Mouse (Mus musculus) hindbrain, postnatal 0 days (tissue): Measurements from ENCODE around the gene Nat14. TPM values are rescaled to one million over a fixed set of nuclear protein-coding genes. Genes with fewer than 3 reads are reported as not detected.
"Not testable (repeated sequence)": the region's sequence is repeated elsewhere in the genome, so short reads cannot be mapped to it uniquely, and the experiment has no call there.

Experiments used
- ATAC-seq: fragments of 200-750 bp; cut with Nextera tagmentation; 2 replicates; pipeline ENCODE4 v1.8.0; 2017; ENCODE audit warnings: mild to moderate bottlenecking, moderate TSS enrichment, moderate library complexity
- DNase-seq: peaks from one replicate; pipeline ENCODE4 v3.0.0-alpha.2; 2015; ENCODE audit warnings: low spot score
- H3K27ac ChIP-seq: fragments of 300-500 bp; sonication (generic); 2 replicates; pipeline ENCODE4 v1.5.1; 2014; ENCODE audit warnings: mild to moderate bottlenecking
- H3K27me3 ChIP-seq: fragments of 300-500 bp; sonication (generic); 2 replicates; pipeline ENCODE4 v1.6.1; 2014; ENCODE audit warnings: low read length, mixed read lengths; ENCODE audit not compliant: insufficient read depth
- H3K36me3 ChIP-seq: fragments of 300-500 bp; sonication (generic); 2 replicates; pipeline ENCODE4 v1.6.1; 2014; ENCODE audit warnings: low read length, mixed read lengths; ENCODE audit not compliant: insufficient read depth
- H3K4me1 ChIP-seq: fragments of 300-500 bp; sonication (generic); 2 replicates; pipeline ENCODE4 v1.6.1; 2014; ENCODE audit warnings: antibody characterized with exemption, low read length, mixed read lengths; ENCODE audit not compliant: insufficient read depth
- H3K4me2 ChIP-seq: fragments of 300-500 bp; sonication (generic); 2 replicates; pipeline ENCODE4 v1.6.1; 2014; ENCODE audit warnings: low read depth, mild to moderate bottlenecking, low read length, moderate library complexity, mixed read lengths
- H3K4me3 ChIP-seq: fragments of 300-500 bp; sonication (generic); 2 replicates; pipeline ENCODE4 v1.5.1; 2014; ENCODE audit warnings: low read length
- H3K9ac ChIP-seq: fragments of 300-500 bp; sonication (generic); replicated peaks from 2 replicates; pipeline ENCODE4 v1.6.1; 2014; ENCODE audit warnings: mild to moderate bottlenecking, low read length, moderate library complexity, mixed read lengths
- H3K9me3 ChIP-seq: fragments of 300-500 bp; sonication (generic); 2 replicates; pipeline ENCODE4 v1.6.1; 2016; ENCODE audit warnings: low read length, mixed read lengths
- CTCF ChIP-seq: IDR thresholded peaks from 2 replicates; pipeline ENCODE4 v1.5.1; 2016; ENCODE audit warnings: antibody characterized with exemption, control low read depth, low read depth
- WGBS: fragments of 180-500 bp; shearing (Covaris S2); extraction: QIAGEN DNeasy Blood & Tissue Kit; methylation state at CpG from one replicate; pipeline ENCODE4 v1.1.7; 2014; 5-methylcytosine and 5-hydroxymethylcytosine counted together
- polyA plus RNA-seq: library from polyadenylated mRNA; unstranded; fragments of >200 nt; fragmentation: Nextera tagmentation; extraction: Ambion mirVana; gene quantifications from 2 replicates; pipeline ENCODE4 v1.2.1, GENCODE M21; 2015
- total RNA-seq: library from RNA; depleted of rRNA; stranded (reverse); fragments of >200 nt; gene quantifications from 2 replicates; pipeline ENCODE4 v1.2.3, GENCODE M21; 2014; rRNA removed

Nat14 gene
- 24.2 and 32.3 TPM in 2 replicates for total RNA-seq
- polyA plus RNA-seq = 27.5 and 29.4 TPM in 2 replicates

- 33% methylated on average over 8 of the region's 8 CpGs for WGBS
- ATAC-seq = no peak
Measured at GRCm38 (mm10) chr7:4921824-4922482, at the start of gene Nat14. Nat14 (plus strand) TSS chr7:4922028.

GRCm38 (mm10) chr7:4876753-4877221 is 45.0 kb upstream of the Nat14 start, which contains the start of gene Isoc2a:
Isoc2a (plus strand) TSS chr7:4877153.
- Histone ChIP-seq H3K27ac (peak within 1 kb of the TSS; percentile 60; the same call in 1 of the 2 replicates), H3K36me3 (no peaks in the 10 kb centered on the region), H3K9ac (peak within 1 kb of the TSS; percentile 49; the same call in 1 of the 2 replicates), H3K27me3 (no peaks in the 10 kb centered on the region), H3K9me3 (no peaks in the 10 kb centered on the region), H3K4me2 (peak within 1 kb of the TSS; percentile 82), H3K4me1 (peaks cover 7% of the 10 kb centered on the region; the same call in 1 of the 2 replicates), H3K4me3 (peak within 1 kb of the TSS; percentile 45)
- no peak for TF ChIP-seq CTCF
- peak; percentile 96 for DNase-seq
- ATAC-seq = peak; percentile 100
- WGBS = 0% methylated on average over 22 of the region's 22 CpGs

More at GRCm38 (mm10) chr7:4921824-4922482, at the start of gene Nat14:
- H3K27ac ChIP-seq = peak within 1 kb of the TSS; percentile 96
- peaks cover 28% of the 10 kb centered on the region; the same call in 1 of the 2 replicates for H3K36me3 ChIP-seq
- peak within 1 kb of the TSS; percentile 56 for H3K9ac ChIP-seq
- no peak for DNase-seq
- H3K27me3 ChIP-seq = no peaks in the 10 kb centered on the region
- H3K4me1 ChIP-seq = peaks cover 31% of the 10 kb centered on the region
- H3K9me3 ChIP-seq = no peaks in the 10 kb centered on the region
- no peak for TF ChIP-seq CTCF
- peak within 1 kb of the TSS; percentile 77 for H3K4me2 ChIP-seq
- peak within 1 kb of the TSS; percentile 40 for H3K4me3 ChIP-seq

GRCm38 (mm10) chr7:4877226-4877625 is 44.6 kb upstream of the Nat14 start:
- peak overlapping the region; percentile 60; the same call in 1 of the 2 replicates for H3K27ac ChIP-seq
- no peaks in the 10 kb centered on the region for H3K9me3 ChIP-seq
- DNase-seq (no peak), ATAC-seq (no peak)
- peak overlapping the region; percentile 49; the same call in 1 of the 2 replicates for H3K9ac ChIP-seq
- no peaks in the 10 kb centered on the region for H3K36me3 ChIP-seq
- H3K4me1 ChIP-seq = peaks cover 7% of the 10 kb centered on the region; the same call in 1 of the 2 replicates
- H3K4me3 ChIP-seq = peak overlapping the region; percentile 45
- no peak for TF ChIP-seq CTCF
- H3K4me2 ChIP-seq = peak overlapping the region; percentile 82
- H3K27me3 ChIP-seq = no peaks in the 10 kb centered on the region
- 8% methylated on average over 11 of the region's 11 CpGs for WGBS

GRCm38 (mm10) chr7:4878186-4878585 is 43.6 kb upstream of the Nat14 start:
- TF ChIP-seq CTCF = no peak; the same call in 1 of the 2 replicates
- ATAC-seq = no peak
- 0 out of 2 replicates have a peak overlapping the region, but pooled peaks have one; percentile 82 for H3K4me2 ChIP-seq

GRCm38 (mm10) chr7:4879036-4879435 is 42.8 kb upstream of the Nat14 start:
- DNase-seq, H3K4me1 ChIP-seq, H3K9me3 ChIP-seq, ATAC-seq, H3K4me2 ChIP-seq, H3K36me3 ChIP-seq, H3K4me3 ChIP-seq, H3K27me3 ChIP-seq, H3K9ac ChIP-seq, H3K27ac ChIP-seq: not testable (repeated sequence)
- 70% methylated on average over 1 of the region's 1 CpGs for WGBS

More at GRCm38 (mm10) chr7:4878186-4878585, 43.6 kb upstream of the Nat14 start:
- no peaks in the 10 kb centered on the region for H3K9me3 ChIP-seq
- H3K4me3 ChIP-seq = no peak overlapping the region
- H3K27ac ChIP-seq = no peak overlapping the region
- H3K4me1 ChIP-seq = peaks cover 7% of the 10 kb centered on the region; the same call in 1 of the 2 replicates
- DNase-seq = no peak
- H3K9ac ChIP-seq = no peak overlapping the region
- H3K36me3 ChIP-seq = no peaks in the 10 kb centered on the region
- H3K27me3 ChIP-seq = no peaks in the 10 kb centered on the region

GRCm38 (mm10) chr7:4886680-4887079 is 35.1 kb upstream of the Nat14 start:
- Histone ChIP-seq H3K27me3 (no peaks in the 10 kb centered on the region), H3K27ac (no peak overlapping the region), H3K9ac (no peak overlapping the region), H3K9me3 (no peaks in the 10 kb centered on the region), H3K36me3 (no peaks in the 10 kb centered on the region), H3K4me1 (no peaks in the 10 kb centered on the region), H3K4me3 (no peak overlapping the region), H3K4me2 (no peak overlapping the region)
- no peak for ATAC-seq
- TF ChIP-seq CTCF = no peak
- no peak for DNase-seq
- WGBS = 66% methylated on average over 4 of the region's 4 CpGs
